In the genomic region with DNA sequence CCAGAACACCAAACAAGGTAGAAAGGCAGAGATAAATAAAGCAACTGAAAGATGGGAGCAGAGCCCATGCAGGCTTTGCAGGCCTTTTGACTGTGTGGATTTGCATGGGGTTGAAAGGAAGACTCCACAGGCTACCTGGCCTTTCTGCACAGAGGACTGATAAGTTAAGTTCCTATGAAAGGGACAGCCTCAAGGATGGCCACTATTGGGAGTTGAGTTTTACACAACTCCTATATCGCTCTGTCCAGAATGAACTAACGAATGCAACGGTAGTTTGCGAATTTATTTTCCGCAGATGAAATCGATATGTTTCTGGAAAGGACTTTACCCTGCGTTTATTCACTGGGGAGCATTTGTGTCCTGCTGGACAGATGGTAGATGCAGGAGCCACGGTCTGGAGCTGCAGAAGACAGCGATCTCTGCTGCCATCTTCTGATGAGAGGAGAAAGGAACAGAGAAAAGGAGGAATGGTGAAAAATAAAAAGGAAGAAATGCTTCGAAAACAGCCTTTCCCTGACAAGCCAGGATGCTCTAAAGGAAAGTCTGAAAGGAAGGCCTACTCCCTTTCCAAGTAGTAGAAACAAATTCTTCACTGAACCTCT, we compare ENCODE assay signal across 10 mouse cellular contexts.
DNase-seq lines count a peak whose midpoint lies in the region; ATAC-seq and TF ChIP-seq lines count a peak whose summit lies in the region.
"Had no signal": no experiment of that assay in that cellular context is flagged by ENCODE, and none has a peak within 500 bp of the region (broad histone marks: within the 10 kb centered on the region; RNA-seq: fewer than 3 reads in every experiment).

No protein-coding gene starts in this region.

- H3K9me3 ChIP-seq in heart, embryonic 12.5 days (replicated peaks), result no peaks in the 10 kb centered on the region
- H3K9me3 ChIP-seq in midbrain, embryonic 15.5 days, result no peaks in the 10 kb centered on the region
- no peaks in the 10 kb centered on the region for H3K9me3 ChIP-seq in midbrain, embryonic 13.5 days

- no peaks in the 10 kb centered on the region for H3K36me3 ChIP-seq in heart, adult 2 months (ENCODE audit: control insufficient read depth, insufficient read depth, low read length)
- H3K36me3 ChIP-seq in heart, embryonic 12.5 days, result no peaks in the 10 kb centered on the region
- H3K36me3 ChIP-seq in midbrain, embryonic 15.5 days (replicated peaks), result no peaks in the 10 kb centered on the region
- no peaks in the 10 kb centered on the region for H3K36me3 ChIP-seq in midbrain, embryonic 13.5 days

- TF ChIP-seq CTCF in heart, adult 2 months (IDR thresholded peaks at IDR 0.05), result peak; percentile 42
- TF ChIP-seq CTCF in left cerebral cortex, adult 2 months (IDR thresholded peaks at IDR 0.05), result peak; percentile 78

- H3K9ac ChIP-seq in heart, adult 2 months (ENCODE audit: low read depth, low read length), result no peak overlapping the region
- no peak overlapping the region for H3K9ac ChIP-seq in heart, embryonic 12.5 days
- H3K9ac ChIP-seq in midbrain, embryonic 15.5 days, result no peak overlapping the region
- H3K9ac ChIP-seq in midbrain, embryonic 13.5 days (replicated peaks), result no peak overlapping the region

- no peak overlapping the region for H3K4me3 ChIP-seq in heart, adult 2 months
- H3K4me3 ChIP-seq in heart, embryonic 12.5 days, result no peak overlapping the region
- no peak overlapping the region for H3K4me3 ChIP-seq in midbrain, embryonic 15.5 days
- H3K4me3 ChIP-seq in midbrain, embryonic 13.5 days (replicated peaks), result no peak overlapping the region
- no peak overlapping the region for H3K4me3 ChIP-seq in left cerebral cortex, adult 2 months

- no peak for DNase-seq in heart, adult 2 months
- peak; percentile 15 to 23 for DNase-seq in left cerebral cortex, adult 2 months (ENCODE audit: extremely low spot score in 1 of 2, low spot score in 2 of 2)
- no peak for DNase-seq in liver
- DNase-seq in adrenal gland, adult 2 months, result no peak
- DNase-seq: adrenal gland, adult 8-10 months; heart, adult 18-20 months had no signal

- no peak overlapping the region for H3K4me2 ChIP-seq in heart, embryonic 12.5 days
- H3K4me2 ChIP-seq in midbrain, embryonic 15.5 days, result no peak overlapping the region
- no peak overlapping the region for H3K4me2 ChIP-seq in midbrain, embryonic 13.5 days (replicated peaks)

- no peaks in the 10 kb centered on the region for H3K27me3 ChIP-seq in heart, adult 2 months (ENCODE audit: control insufficient read depth, insufficient read depth, low read length)
- H3K27me3 ChIP-seq in heart, embryonic 12.5 days (replicated peaks), result no peaks in the 10 kb centered on the region
- no peaks in the 10 kb centered on the region for H3K27me3 ChIP-seq in midbrain, embryonic 15.5 days (replicated peaks)
- H3K27me3 ChIP-seq in midbrain, embryonic 13.5 days, result 0 out of 2 replicates have a peak, but pooled peaks cover 7% of the 10 kb centered on the region

- H3K79me2 ChIP-seq in heart, adult 2 months (replicated peaks; ENCODE audit: control insufficient read depth, insufficient read depth, low read length), result no peaks in the 10 kb centered on the region

- ATAC-seq in heart, embryonic 12.5 days (ENCODE audit: insufficient number of reproducible peaks, low FRiP score), result no peak
- ATAC-seq in midbrain, embryonic 15.5 days (replicated peaks), result 0 out of 2 replicates have a peak, but pooled peaks have one; percentile 48
- ATAC-seq in midbrain, embryonic 13.5 days, result no peak
- ATAC-seq in erythroblast, adult 5-6 weeks (replicated peaks; ENCODE audit: low FRiP score, poor library complexity, severe bottlenecking), result no peak

- no peak overlapping the region for H3K27ac ChIP-seq in heart, adult 2 months
- H3K27ac ChIP-seq in heart, embryonic 12.5 days (ENCODE audit: poor library complexity, severe bottlenecking), result no peak overlapping the region
- no peak overlapping the region for H3K27ac ChIP-seq in midbrain, embryonic 15.5 days
- H3K27ac ChIP-seq in midbrain, embryonic 13.5 days, result no peak overlapping the region
- H3K27ac ChIP-seq in left cerebral cortex, adult 2 months, result no peak overlapping the region

- intact Hi-C loops in heart, adult 2 months (cut with DNase I), result no loop called here
- intact Hi-C loops in left cerebral cortex, adult 2 months (cut with DNase I), result loop anchor here (10.0 kb wide), 4 partner anchors 229 to 839 kb away; no protein-coding TSS in a partner anchor

- 61% methylated on average over 10 of the region's 10 CpGs for WGBS in heart, adult 2 months
- WGBS in heart, embryonic 12.5 days, result 66% methylated on average over 10 of the region's 10 CpGs
- WGBS in midbrain, embryonic 15.5 days, result 65% methylated on average over 10 of the region's 10 CpGs
- WGBS in midbrain, embryonic 13.5 days, result 64% methylated on average over 10 of the region's 10 CpGs

- TF ChIP-seq EP300 in heart, adult 2 months (IDR thresholded peaks at IDR 0.05; ENCODE audit: insufficient read depth, low read depth, low read length), result no peak

- H3K4me1 ChIP-seq in heart, adult 2 months (ENCODE audit: control insufficient read depth, insufficient read depth, low read length), result no peaks in the 10 kb centered on the region
- H3K4me1 ChIP-seq in heart, embryonic 12.5 days (replicated peaks), result no peaks in the 10 kb centered on the region
- H3K4me1 ChIP-seq in midbrain, embryonic 15.5 days, result peaks cover 9% of the 10 kb centered on the region
- H3K4me1 ChIP-seq in midbrain, embryonic 13.5 days (replicated peaks), result peaks cover 16% of the 10 kb centered on the region

- TF ChIP-seq POLR2A in heart, adult 2 months (IDR thresholded peaks at IDR 0.05; ENCODE audit: insufficient read depth, low read depth, low read length), result no peak

Comparison
In these comparisons a context has a peak if more than half of its experiments do, and no peak if none do; other contexts are left out.
1. DNase-seq: peak in left cerebral cortex, adult 2 months (2 of 2); none in heart, adult 2 months (0 of 2), liver (single experiment) and adrenal gland, adult 2 months (single experiment).